Mouse (Mus musculus) R1 (cell line): ENCODE measurements at regions not wholly inside any gene's neighbourhood (a gene's known extent, or its start where the extent isn't known, plus 50 kb on each side); places are given as distances from the start of the nearest gene placed in this dataset.
A peak's percentile ranks its signal among the peaks of the same experiment; 100 is the strongest.

Experiments
- DNase-seq: peaks from one replicate; pipeline ENCODE4 v3.0.0-alpha.2; 2018; ENCODE audit warnings: low read depth, low spot score

GRCm38 (mm10) chr15:9954941-9955340 lies 206.3 kb upstream of the Spef2 start:
- no peak for DNase-seq

DNA sequence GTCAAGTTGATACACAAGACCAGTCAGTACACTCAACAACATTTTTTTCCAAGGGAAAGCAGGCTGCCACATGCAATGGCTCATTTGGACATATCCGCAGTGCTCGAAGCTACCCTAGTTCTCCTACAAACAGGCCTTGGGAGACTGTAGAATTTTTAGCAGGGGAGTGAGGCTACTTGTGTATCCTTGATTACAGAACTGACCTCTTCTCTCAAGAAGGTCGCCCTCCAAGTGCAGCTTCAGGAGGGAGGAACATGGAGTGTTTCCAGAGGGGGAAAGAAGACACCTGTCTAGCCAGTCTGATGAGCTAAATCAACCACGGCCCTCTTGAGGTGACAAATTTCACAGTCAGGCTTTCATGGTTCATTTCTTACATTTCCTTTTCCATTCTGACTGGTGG lies 202.0 kb upstream of the Prlr start:
- no peak for DNase-seq

DNA sequence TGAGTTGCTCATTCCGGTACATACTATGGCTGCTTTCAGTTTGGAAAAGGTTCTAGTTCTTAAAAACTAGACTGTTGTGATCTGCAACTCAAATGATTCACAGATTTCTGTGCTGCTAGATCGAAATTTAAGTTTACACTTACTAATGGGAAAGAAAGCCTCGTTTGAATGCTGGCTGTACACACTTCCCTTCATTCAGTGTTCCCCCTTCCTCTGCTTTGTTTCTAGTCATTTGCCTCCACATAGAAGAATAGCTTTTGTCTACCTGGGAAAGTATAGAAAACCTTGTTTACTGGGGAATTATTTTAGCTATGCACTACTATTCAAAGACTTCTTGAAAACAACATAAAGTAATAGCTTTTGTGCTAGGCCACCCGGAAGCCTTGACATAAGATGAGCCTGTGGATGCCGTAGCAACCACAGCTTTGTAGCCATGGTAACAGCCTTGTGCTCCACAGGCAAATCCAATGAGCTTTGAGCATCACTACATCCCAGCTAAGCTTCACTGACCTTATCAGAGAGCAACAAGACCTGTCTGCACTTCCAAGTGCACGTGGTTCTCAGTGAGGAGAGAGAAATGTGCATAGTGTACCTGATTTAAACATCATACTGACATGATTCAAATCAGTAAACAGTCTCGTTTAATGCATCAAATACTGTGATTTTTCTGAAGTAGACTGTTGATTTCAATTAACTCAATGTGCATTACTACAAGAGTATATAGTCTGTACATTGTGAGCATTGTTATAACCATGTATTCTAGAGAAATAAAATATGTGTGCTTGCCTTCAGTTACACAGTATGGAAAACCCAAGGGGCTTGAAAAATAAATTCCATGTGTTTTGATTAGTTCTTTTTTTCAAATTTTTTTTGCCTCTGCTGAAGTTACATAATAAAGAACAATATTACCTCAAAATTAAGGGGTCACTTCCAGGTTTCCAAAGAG lies 165.5 kb upstream of the Prlr start:
- DNase-seq: peak; percentile 16

GRCm38 (mm10) chr15:10017216-10017615 lies 159.8 kb upstream of the Prlr start:
- DNase-seq: no peak

GRCm38 (mm10) chr15:10029902-10030301 lies 147.1 kb upstream of the Prlr start:
- DNase-seq: no peak

- DNase-seq: no peak
These were observed 141.5 kb upstream of the Prlr start for GRCm38 (mm10) chr15:10035561-10035960.

GRCm38 (mm10) chr15:10036576-10036975 lies 140.5 kb upstream of the Prlr start:
- DNase-seq: peak; percentile 26

DNA sequence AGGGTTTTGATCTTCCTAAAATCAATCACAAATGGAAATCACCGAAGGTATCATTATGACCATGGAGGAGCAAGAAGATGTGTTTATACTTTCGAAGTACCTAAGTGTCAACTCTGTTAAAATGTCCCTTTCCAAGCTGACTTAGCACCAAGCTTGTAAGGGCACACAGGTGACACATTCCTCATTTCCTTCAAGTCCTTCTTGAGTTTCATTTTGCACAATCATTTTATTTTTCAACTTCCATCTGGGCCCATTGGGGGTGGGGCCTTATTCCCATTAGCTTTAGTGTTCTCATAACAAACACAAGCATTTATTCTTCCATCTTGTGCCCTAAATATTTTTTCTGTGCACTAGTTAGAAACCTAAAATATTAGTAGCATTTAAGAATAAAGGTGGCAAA lies 103.5 kb upstream of the Prlr start:
- no peak for DNase-seq

DNA sequence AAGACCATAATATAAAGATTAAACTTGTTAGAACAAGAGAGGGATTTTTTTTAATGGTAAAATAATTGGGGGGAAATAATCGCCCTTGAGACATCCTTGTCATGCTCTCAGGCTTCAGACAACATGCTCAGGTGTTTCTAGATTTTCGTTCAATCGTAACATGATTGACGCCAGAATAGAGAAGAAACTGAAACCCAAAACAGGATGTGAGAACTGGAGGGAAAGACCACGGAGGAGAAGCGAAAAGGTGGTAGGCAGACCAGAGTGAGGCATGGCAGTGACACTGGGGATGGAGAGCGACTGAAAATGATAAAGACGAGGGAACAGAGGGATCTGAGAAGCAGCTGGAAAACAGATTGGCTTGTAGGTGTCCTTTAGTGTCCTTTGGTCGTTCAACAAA lies 102.1 kb upstream of the Prlr start:
- no peak for DNase-seq

GRCm38 (mm10) chr15:10075391-10076060 lies 101.5 kb upstream of the Prlr start:
- no peak for DNase-seq

GRCm38 (mm10) chr15:10076061-10076400 lies 101.0 kb upstream of the Prlr start:
- peak; percentile 4 for DNase-seq

DNA sequence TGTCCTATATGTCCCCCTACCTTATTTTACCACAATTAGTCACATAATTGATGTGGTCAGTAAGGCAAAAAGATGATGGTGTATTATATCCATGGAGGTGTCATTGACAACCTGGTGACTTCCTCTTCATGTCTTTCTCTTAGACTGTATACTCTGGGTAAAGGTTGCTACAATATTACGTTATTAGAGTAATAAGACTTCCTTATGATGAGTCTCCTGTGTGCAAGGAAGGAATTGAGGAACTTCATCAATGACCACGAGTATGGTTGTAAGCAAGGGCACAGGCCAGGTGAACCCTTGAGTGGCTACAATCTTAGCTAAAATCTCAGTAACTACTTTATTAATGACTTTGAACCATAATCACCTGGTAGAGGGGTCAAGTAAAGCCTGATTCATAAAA lies 98.6 kb upstream of the Prlr start:
- no peak for DNase-seq

GRCm38 (mm10) chr15:10079510-10079909 lies 97.5 kb upstream of the Prlr start:
- no peak for DNase-seq

DNA sequence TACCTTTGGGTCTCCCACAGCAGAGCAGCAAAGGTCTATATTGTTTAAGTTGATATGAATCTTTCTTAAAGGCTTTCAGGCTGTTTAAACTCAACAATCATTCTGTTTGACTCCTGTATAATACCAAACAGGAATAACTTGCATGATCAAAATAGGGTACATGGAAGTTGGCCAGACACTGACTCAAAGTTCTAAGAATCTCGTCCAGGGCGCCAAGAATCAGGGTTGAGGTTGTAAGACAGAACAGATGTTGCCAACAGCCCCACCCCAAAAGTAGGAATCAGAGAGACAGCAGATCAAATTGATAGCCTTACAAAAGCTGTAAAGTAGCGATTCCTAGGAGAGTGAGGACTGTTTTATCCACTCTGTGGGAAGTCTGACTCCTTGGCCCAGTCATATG lies 88.3 kb upstream of the Prlr start:
- no peak for DNase-seq

DNA sequence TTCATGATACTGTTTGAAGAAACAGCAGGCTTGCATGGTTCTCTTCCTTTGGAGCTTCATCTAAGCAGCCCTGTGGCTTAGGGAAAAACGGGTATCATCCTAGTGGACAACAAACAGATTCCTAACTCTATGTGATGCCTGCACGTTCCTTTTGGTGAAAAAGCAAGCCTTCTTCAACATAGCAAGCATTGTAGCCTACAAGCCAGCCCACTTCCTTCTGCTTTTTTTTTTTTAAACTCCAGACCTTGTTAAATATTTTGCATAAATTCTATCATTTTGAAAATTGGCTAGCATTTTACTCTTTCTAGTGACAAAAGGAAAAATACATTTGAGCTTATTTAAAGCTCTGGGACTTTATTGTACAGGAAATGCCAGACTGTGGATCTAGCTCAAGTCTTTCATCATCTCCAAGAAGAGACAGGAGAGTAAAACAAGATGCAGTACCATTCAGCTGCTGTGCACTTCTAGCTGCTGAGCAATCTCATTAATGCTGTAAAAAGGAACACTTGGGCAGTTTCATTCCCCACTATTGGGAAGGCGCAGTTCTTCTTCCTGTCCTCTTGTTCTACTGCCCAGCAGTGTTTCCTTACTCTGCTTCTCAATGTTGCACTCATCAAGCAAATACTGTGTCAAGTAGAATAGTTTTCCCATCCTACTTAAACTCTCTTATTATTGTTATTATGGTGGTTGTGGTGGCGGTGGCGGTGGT lies 86.5 kb upstream of the Prlr start:
- DNase-seq: no peak

DNA sequence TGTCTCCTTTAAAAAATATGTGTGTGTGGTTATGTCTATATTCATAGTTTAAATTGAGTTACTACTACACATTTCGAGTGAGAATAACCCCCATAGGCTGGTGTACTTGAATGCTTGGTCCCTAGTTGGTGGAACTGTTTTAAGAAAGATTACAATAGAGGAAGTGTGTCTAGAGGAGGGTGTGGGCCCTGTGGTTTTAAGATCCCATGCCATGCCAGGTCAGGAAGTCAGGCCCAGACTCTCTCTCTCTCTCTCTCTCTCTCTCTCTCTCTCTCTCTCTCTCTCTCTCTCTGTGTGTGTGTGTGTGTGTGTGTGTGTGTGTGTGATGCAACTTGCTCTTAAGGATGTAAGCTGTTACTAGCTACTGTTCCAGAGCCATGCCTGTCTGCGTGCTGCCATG lies 73.7 kb upstream of the Prlr start:
- DNase-seq: no peak

DNA sequence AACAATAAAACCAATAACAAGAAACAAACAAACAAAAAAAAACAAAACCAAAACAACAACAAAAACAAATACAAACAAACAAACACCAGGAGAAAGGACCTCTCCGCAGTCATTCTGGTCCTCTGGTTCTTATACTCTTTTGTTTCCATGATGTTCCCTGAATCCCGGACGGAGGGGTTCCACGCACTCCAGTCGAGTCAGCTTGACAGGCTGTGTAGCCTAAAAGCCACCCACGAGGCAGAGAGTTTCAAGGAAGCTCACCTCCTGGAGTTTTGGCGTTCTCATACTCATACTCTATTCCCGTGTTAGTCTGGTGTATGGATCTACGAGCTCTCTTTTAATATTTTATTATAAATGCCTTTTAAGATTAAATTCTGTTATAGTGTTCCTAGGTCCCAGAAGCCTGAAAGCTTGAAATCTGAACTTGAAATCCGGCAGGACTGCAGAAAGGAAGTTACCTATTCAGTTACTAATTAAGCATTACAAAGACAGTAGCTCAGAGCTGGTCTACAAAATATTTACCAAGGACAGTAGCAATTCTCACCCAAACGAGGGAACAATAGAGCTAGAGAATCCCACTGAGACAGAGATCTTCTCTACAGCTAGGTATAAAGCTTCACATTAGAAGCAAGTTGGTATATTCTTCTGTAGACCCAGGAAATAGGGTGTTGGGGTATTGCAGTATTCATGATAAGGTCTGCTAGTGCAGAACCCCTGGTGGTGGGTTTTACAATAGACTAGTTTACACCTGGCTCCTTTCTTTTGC lies 71.6 kb upstream of the Prlr start:
- DNase-seq: peak; percentile 95

- DNase-seq: no peak
These were observed 70.2 kb upstream of the Prlr start for GRCm38 (mm10) chr15:10106853-10107252.
